Mouse (Mus musculus): Measurements from ENCODE around the gene Sp7.
"Not testable (repeated sequence)": the region's sequence is repeated elsewhere in the genome, so short reads cannot be mapped to it uniquely, and the experiment has no call there.

Gene Sp7

DNA sequence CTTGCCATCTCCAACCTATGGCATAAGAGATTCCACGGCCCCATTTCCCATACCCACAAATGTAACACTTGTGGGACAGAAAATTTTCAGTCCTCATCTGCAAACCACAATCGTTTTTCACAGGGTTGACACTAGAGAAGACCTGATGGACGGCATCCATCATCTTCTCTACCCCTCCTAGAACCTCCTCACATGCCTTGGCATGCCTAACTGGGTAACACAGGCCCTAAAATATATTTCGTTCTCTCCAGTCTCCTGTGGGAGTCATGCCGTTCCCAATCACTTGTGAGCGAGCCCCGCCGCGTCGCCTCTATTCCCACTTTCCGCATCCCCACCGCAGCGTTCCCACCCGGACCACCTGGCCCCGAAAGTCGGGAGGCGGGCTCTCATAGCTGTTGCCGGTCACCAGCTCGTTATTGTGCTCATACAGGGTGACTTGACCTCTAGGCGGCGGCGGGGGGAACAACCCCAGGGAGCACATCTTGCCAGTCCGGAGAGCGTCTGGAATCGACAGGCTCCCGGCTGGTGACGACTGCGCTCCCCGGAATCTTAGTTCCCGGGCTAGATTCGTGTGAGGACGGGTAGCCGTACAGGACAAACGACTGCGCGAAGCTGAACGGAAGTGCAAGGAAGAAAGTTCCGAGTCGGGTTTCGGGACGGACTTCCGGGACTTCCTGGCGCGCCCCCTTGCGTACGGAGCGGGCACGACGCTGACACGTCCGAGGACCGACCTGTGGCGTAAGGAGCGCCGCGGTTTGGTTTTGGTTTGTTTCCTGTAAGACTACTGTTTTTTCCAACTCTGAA, 16.6 kb downstream of the Sp7 start, which contains the start of gene Aaas:
Gene Aaas (minus strand): TSS at position 634 of the 804 bp plus-strand sequence.
- CTCF ChIA-PET = interaction anchor here (0.5 to 0.9 kb wide), 3 partner anchors 15 to 86 kb away, joined by 3 to 5 read pairs (median 3); no protein-coding TSS in a partner anchor

GRCm38 (mm10) chr15:102346444-102346843, 20.5 kb downstream of the Sp7 start:
- CTCF ChIA-PET = interaction anchor here (0.5 kb wide), 1 partner anchor 368 kb away, joined by 5 read pairs; no protein-coding TSS in a partner anchor

DNA sequence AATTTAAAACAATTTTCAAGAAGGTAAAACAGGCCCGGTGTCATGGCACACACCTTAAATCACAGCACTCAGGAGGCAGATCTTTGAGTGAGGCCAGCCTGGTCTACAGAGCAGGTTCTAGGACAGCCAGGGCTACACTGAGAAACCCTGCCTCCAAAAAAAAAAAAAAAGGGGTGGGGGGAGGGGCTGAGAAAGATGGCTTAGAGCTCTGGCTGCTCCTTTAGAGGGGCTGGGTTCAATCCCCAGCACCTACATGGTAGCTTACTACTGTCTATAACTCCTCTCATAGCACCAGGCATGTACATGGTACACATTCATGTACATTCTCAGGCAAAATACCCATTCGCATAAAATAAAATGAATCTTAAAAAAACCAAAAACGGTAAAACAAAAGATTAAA, 22.5 kb downstream of the Sp7 start:
- CTCF ChIA-PET = interaction anchor here (0.5 kb wide), 1 partner anchor 71 kb away, joined by 9 read pairs; no protein-coding TSS in a partner anchor

DNA sequence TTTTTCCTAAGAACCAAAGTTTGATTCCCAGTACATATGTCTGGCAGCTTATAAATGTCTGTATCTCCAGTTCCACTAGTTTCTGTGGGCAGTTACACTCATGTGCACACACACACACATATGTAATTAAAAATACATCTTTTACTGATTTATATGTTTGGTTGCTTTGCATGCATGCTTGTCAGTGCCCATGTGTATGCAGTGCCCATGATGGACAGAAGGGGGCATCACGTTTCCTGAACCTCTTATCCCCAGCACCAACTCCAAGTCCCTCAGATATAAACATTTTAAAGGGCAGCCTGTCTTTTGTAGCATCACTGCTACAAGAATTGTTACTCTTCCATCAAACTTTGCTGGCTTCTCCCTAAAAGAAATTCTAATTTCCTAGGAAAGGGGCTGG, 25.4 kb downstream of the Sp7 start:
- CTCF ChIA-PET = interaction anchor here (0.7 kb wide), 2 partner anchors 44 to 157 kb away, joined by 3 to 6 read pairs; no protein-coding TSS in a partner anchor

DNA sequence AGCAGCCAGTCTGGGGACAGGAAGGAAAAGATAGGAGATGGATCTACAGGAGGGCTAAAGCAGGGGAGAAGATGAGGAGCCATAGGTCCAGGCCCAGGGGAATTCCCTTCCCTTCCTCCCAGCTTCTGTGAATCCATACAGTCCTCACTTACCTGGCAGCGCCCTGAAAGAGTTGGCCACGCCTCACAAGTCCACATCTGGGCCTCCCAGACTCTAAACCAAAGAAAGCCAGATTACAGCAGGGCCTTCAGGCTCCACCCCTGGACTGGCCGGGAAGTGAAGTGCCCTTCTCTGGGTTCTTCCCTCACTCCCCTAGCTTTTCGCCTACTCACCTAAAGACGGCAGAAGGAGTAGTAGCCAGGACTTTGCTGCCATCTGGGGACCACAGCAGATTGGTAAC, 27.4 kb downstream of the Sp7 start:
- CTCF ChIA-PET = no interaction called here

GRCm38 (mm10) chr15:102336946-102337345, 30.0 kb downstream of the Sp7 start:
- CTCF ChIA-PET = no interaction called here

DNA sequence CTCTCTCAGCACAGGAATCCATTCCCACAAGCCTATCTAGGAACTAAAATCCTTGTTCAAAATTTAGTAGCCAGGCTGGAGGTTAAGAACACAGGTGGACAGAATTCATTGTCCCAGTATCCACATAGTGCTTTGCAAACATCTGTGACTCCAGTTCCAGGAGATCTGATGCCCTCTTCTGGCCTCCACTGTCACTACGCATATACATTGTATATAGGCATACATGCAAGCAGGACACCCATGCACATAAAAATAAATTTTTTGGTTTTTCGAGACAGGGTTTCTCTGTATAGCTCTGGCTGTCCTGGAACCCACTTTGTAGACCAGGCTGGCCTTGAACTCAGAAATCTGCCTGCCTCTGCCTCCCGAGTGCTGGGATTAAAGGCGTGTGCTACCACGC, 31.1 kb downstream of the Sp7 start:
- CTCF ChIA-PET = not testable (repeated sequence)

DNA sequence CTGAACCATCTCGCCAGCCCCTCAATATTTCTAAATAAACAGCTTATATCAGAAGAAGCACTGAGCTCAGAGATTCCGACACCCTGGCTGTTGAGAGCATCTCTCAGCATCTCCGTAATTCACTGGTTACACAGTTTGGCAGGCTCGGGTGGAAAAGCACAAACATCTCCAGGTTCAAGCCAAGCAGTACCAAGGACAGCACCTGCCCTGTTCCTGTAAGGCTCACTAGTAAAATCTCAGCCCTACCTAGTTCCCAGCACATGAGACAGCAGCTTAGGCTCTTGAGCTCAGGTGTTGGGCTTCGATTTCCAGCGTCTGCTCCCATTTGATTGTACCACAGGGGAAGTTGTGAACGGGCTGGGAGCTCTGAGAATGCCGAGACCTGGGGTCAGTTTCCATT, 31.7 kb downstream of the Sp7 start:
- CTCF ChIA-PET = no interaction called here

- CTCF ChIA-PET = interaction anchor here (1.1 kb wide), 1 partner anchor 12 kb away, joined by 4 read pairs; no protein-coding TSS in a partner anchor
Observed at GRCm38 (mm10) chr15:102331610-102332015, 35.4 kb downstream of the Sp7 start, which contains the start of gene Myg1. TSS of gene Myg1 (plus strand) at chr15:102331709.

DNA sequence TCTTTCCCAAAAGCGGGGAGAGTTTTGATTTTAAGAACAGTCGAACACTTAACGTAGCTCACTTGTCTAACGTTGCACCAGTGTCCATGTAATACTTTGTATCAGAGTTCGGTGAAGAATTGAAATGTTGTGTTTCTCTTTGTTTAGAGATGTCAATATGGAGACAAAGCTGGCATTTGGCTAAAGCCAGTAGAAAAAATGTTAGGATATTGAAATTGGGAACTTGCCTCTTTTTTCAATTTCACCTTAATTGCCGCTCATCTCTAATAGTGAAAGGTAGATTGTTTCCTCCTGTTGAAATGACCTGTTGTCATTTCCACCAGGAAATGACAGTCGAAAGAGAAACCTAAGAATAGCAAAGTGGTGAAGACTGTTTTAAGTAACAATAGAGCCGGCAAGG, 40.1 kb downstream of the Sp7 start:
- CTCF ChIA-PET = interaction anchor here (0.6 kb wide), 1 partner anchor 161 kb away, joined by 3 read pairs; no protein-coding TSS in a partner anchor

- CTCF ChIA-PET = interaction anchor here (0.6 kb wide), 2 partner anchors 9 to 161 kb away, joined by 3 read pairs; no protein-coding TSS in a partner anchor
Observed at GRCm38 (mm10) chr15:102326022-102326576, 40.9 kb downstream of the Sp7 start, which contains the start of gene Pfdn5. TSS of gene Pfdn5 (plus strand) at chr15:102326116.

DNA sequence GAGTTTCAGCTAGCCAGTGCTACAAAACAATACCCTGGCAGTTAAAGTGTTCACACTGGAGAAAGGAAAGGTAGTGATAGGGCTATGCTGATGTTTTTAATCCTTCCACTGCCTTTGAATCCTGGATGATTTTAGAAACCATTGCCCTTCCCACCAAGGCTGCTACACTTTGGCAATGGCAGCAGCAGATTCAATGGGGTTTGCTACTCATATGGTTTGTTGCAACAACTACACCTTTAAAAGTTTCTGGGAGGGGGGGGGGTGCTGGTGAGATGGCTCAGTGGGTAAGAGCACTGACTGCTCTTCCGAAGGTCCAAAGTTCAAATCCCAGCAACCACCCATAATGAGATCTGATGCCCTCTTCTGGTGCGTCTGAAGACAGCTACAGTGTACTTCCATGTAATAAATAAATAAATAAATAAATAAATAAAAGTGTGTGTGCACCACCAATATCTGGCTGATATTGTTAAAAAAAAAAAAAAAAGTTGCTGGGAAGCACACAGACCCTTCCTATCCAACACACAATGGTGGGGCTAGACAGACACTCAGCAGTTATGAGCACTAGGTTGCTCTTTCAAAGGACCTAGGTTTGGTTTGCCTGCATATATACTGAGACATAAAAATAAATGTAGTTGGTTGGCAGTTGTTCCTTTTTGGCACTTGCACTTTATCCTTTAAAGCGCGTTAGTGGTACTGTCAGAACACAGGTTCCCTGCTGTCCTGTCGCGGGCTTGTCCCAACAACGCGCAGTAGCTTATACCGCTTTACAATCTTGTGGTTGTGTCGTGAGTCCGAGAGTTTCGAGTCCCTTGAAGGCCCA, 42.1 kb downstream of the Sp7 start:
- CTCF ChIA-PET = interaction anchor here (0.6 to 0.9 kb wide), 2 partner anchors 85 to 134 kb away, joined by 5 to 7 read pairs; no protein-coding TSS in a partner anchor

GRCm38 (mm10) chr15:102316263-102316662, 50.7 kb downstream of the Sp7 start:
- CTCF ChIA-PET = interaction anchor here (0.6 to 1.4 kb wide), 3 partner anchors 22 to 53 kb away, joined by 3 to 7 read pairs (median 3); no protein-coding TSS in a partner anchor

- CTCF ChIA-PET = interaction anchor here (1.2 to 1.4 kb wide), 2 partner anchors 24 to 35 kb away, joined by 3 to 7 read pairs; no protein-coding TSS in a partner anchor
Observed at GRCm38 (mm10) chr15:102315292-102315691, 51.7 kb downstream of the Sp7 start.

DNA sequence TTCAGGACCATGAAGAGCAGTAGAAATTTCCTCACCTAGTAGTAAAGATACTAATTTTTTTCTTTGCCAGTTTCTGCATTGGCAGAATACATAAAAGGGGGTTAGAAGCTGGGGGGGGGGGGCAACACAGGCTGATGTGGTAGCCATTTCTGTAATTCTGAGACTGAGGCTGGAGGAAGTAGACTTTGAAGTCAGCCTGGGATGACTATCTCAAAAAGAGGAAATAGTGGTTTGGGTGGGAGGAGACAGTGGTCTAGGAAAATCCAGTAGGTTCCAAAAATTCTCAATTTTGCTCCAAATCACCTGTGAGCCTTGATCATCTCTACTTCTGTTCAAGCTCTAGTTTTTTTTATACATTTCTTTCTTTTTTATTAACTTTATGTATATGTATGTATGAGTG, 55.5 kb downstream of the Sp7 start:
- CTCF ChIA-PET = no interaction called here

- CTCF ChIA-PET = interaction anchor here (0.6 kb wide), 1 partner anchor 960 kb away, joined by 7 read pairs; no protein-coding TSS in a partner anchor
Observed at GRCm38 (mm10) chr15:102310074-102310845, 56.7 kb downstream of the Sp7 start.

- CTCF ChIA-PET = interaction anchor here (0.7 kb wide), 2 partner anchors 58 to 222 kb away, joined by 3 read pairs; partner anchors contain the start of gene Sp7
Observed at GRCm38 (mm10) chr15:102308717-102309116, 58.3 kb downstream of the Sp7 start.
